Mouse (Mus musculus) limb, embryonic 12.5 days (tissue): Measurements from ENCODE around the gene Fgf6. TPM values are rescaled to one million over a fixed set of nuclear protein-coding genes. Genes with fewer than 3 reads are reported as not detected.

Experiments used
- ATAC-seq: fragments of 200-750 bp; cut with Nextera tagmentation; 2 replicates; pipeline ENCODE4 v1.8.0; 2017; ENCODE audit warnings: low read depth, moderate TSS enrichment; ENCODE audit not compliant: insufficient number of reproducible peaks, insufficient read depth, low FRiP score, low TSS enrichment
- H3K27ac ChIP-seq: fragments of 300-500 bp; sonication (generic); 2 replicates; pipeline ENCODE4 v1.5.1; 2016; ENCODE audit warnings: mild to moderate bottlenecking, moderate library complexity
- H3K27me3 ChIP-seq: fragments of 300-500 bp; sonication (generic); 2 replicates; pipeline ENCODE4 v1.6.1; 2016; ENCODE audit warnings: mild to moderate bottlenecking, moderate library complexity
- H3K36me3 ChIP-seq: fragments of 300-500 bp; sonication (generic); 2 replicates; pipeline ENCODE4 v1.6.1; 2016; ENCODE audit warnings: mild to moderate bottlenecking, moderate library complexity
- H3K4me1 ChIP-seq: fragments of 300-500 bp; sonication (generic); replicated peaks from 2 replicates; pipeline ENCODE4 v1.6.1; 2016
- H3K4me2 ChIP-seq: fragments of 300-500 bp; sonication (generic); 2 replicates; pipeline ENCODE4 v1.6.1; 2016; ENCODE audit warnings: mild to moderate bottlenecking, moderate library complexity
- H3K4me3 ChIP-seq: fragments of 300-500 bp; sonication (generic); replicated peaks from 2 replicates; pipeline ENCODE4 v1.5.1; 2016; ENCODE audit warnings: mild to moderate bottlenecking
- H3K9ac ChIP-seq: fragments of 300-500 bp; sonication (generic); replicated peaks from 2 replicates; pipeline ENCODE4 v1.6.1; 2016; ENCODE audit warnings: mild to moderate bottlenecking, moderate library complexity
- H3K9me3 ChIP-seq: fragments of 300-500 bp; sonication (generic); 2 replicates; pipeline ENCODE4 v1.6.1; 2016; ENCODE audit warnings: mild to moderate bottlenecking, moderate library complexity
- WGBS: fragments of 180-500 bp; shearing (Covaris S2); methylation state at CpG from one replicate; pipeline ENCODE4 v1.1.7; 2016; 5-methylcytosine and 5-hydroxymethylcytosine counted together
- polyA plus RNA-seq: library from polyadenylated mRNA; unstranded; fragments of >200 nt; fragmentation: Nextera tagmentation; extraction: Ambion mirVana; gene quantifications from 2 replicates; pipeline ENCODE4 v1.2.1, GENCODE M21; 2016

Fgf6 gene
- 0.29 and 0.30 TPM in 2 replicates for polyA plus RNA-seq

DNA sequence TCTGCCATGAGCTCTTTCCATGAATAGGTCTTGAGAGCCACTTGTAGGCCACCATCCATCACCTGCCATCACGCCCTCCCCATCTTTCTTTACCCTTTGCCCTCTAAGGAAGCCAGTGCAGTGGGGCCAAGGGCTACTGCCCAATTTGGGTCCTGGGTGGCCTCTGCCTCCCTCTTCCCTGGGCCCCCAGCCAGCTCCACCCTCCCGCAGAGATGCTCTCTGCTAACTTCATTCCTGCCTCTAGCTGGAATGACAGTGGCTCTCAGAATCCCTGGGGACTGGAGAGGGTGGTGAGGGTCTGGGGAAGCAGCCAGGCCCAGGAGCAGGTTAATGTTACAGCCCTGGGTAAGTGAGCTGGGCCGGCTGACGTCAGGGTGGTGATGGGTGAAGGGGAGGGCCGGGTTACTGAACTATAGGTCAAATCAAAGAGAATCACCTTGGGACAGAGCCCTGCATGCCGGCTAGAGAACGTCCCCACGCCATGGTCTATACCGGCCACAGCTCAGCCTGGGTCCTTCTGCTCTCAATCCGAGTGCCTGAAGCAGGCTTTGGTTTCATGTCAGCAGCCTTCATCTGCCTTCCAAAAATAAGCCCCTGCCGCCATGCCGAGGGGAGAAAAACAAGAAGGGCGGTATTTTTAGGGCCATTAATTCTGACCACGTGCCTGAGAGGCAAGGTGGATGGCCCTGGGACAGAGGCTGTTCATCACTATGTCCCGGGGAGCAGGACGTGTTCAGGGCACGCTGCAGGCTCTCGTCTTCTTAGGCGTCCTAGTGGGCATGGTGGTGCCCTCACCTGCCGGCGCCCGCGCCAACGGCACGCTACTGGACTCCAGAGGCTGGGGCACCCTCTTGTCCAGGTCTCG lies at the start of gene Fgf6:
TSS of gene Fgf6 (plus strand) at position 681 of the 865 bp plus-strand sequence.
- Histone ChIP-seq H3K4me1 (peaks cover 13% of the 10 kb centered on the region), H3K27ac (no peak within 1 kb of the TSS), H3K27me3 (peaks cover 19% of the 10 kb centered on the region; the same call in 1 of the 2 replicates), H3K4me2 (no peak within 1 kb of the TSS), H3K4me3 (no peak within 1 kb of the TSS), H3K36me3 (no peaks in the 10 kb centered on the region), H3K9me3 (no peaks in the 10 kb centered on the region), H3K9ac (no peak within 1 kb of the TSS)
- 74% methylated on average over 26 of the region's 26 CpGs for WGBS
- no peak for ATAC-seq

GRCm38 (mm10) chr6:126966241-126967026 lies 49.0 kb upstream of the Fgf6 start:
- Histone ChIP-seq H3K4me2 (no peak overlapping the region), H3K4me3 (no peak overlapping the region), H3K36me3 (peaks cover 21% of the 10 kb centered on the region), H3K27me3 (no peaks in the 10 kb centered on the region), H3K9ac (0 out of 2 replicates have a peak overlapping the region, but pooled peaks have one; percentile 0), H3K4me1 (peaks cover 7% of the 10 kb centered on the region; the same call in 1 of the 2 replicates), H3K27ac (no peak overlapping the region), H3K9me3 (no peaks in the 10 kb centered on the region)
- ATAC-seq, result no peak
- 90% methylated on average over 14 of the region's 14 CpGs for WGBS

GRCm38 (mm10) chr6:126981539-126982234 lies 33.7 kb upstream of the Fgf6 start:
- no peak overlapping the region for H3K27ac ChIP-seq
- H3K9ac ChIP-seq, result no peak overlapping the region
- H3K4me1 ChIP-seq, result no peaks in the 10 kb centered on the region
- H3K9me3 ChIP-seq, result no peaks in the 10 kb centered on the region
- WGBS, result 65% methylated on average over 5 of the region's 5 CpGs
- H3K4me2 ChIP-seq, result no peak overlapping the region
- H3K27me3 ChIP-seq, result no peaks in the 10 kb centered on the region
- no peaks in the 10 kb centered on the region for H3K36me3 ChIP-seq
- H3K4me3 ChIP-seq, result no peak overlapping the region
- no peak for ATAC-seq

DNA sequence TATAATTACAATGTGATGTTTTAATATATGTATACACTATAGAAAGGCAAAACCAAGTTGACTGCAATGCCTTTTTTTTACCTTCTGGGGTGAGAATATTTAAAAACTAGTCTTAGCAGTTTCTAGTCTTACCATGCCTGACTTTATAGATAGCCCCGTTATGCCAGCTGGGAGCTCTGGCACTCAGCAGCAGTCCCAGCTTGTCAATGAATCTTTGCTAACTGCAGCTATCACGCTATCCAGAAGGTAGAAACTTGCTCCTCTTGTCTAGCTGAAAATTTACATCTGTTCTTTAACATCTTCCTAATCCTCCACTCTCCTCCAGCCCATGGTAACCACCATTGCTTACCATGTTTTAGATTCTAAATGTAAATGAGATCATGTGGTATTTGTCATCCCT lies 21.7 kb upstream of the Fgf6 start:
- Histone ChIP-seq H3K9me3 (no peaks in the 10 kb centered on the region), H3K27me3 (no peaks in the 10 kb centered on the region), H3K27ac (no peak overlapping the region), H3K36me3 (no peaks in the 10 kb centered on the region), H3K9ac (no peak overlapping the region), H3K4me3 (no peak overlapping the region), H3K4me2 (no peak overlapping the region), H3K4me1 (no peaks in the 10 kb centered on the region)
- no peak for ATAC-seq
- 53% methylated on average over 2 of the region's 2 CpGs for WGBS

GRCm38 (mm10) chr6:126995494-126995893 lies 19.9 kb upstream of the Fgf6 start:
- Histone ChIP-seq H3K27ac (no peak overlapping the region), H3K9me3 (no peaks in the 10 kb centered on the region), H3K27me3 (no peaks in the 10 kb centered on the region), H3K4me3 (no peak overlapping the region), H3K4me2 (no peak overlapping the region), H3K9ac (no peak overlapping the region), H3K4me1 (no peaks in the 10 kb centered on the region), H3K36me3 (no peaks in the 10 kb centered on the region)
- no peak for ATAC-seq
- WGBS, result 88% methylated on average over 3 of the region's 3 CpGs

DNA sequence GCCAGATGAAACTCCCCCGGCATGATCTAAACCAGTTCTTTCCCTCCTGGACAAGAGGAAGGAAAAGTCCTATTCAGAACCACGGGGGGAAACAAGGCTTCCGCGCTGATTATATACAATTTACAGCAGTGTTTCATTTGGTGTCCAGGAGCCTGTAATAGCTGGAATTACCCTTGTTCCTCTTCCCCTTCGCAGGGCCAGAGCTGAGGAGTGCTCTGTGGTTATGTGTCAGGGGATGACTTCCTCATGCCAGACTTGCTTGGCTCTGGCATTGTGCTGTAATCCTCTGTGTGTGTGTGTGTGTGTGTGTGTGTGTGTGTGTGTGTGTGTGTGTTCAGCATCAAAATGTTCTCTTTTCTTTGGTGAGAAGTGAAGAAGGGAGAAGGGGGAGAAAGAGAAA lies 19.0 kb upstream of the Fgf6 start:
- ATAC-seq, result no peak
- WGBS, result 75% methylated on average over 5 of the region's 5 CpGs
- H3K36me3 ChIP-seq, result no peaks in the 10 kb centered on the region
- no peak overlapping the region for H3K4me3 ChIP-seq
- H3K9me3 ChIP-seq, result no peaks in the 10 kb centered on the region
- H3K9ac ChIP-seq, result no peak overlapping the region
- H3K4me1 ChIP-seq, result no peaks in the 10 kb centered on the region
- no peak overlapping the region for H3K27ac ChIP-seq
- H3K4me2 ChIP-seq, result no peak overlapping the region
- no peaks in the 10 kb centered on the region for H3K27me3 ChIP-seq

DNA sequence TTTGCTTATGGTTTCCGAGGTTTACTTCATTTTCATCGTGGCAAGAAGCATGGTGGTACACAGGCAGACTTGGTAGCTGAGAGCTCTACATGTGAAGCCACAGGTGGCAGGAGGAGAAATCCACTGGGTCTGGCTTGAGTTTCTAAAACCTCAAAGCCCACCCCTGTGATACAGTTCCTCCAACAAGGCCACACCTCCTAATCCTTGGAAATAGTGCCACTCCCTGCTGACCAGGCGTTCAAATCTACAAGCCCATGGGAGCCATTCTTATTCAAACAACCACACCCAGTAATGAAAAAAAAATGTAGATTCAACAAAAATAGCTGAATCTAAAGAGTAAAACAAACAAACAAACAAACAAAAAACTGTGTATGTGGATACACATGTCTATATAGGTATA lies 9.7 kb upstream of the Fgf6 start:
- Histone ChIP-seq H3K27ac (no peak overlapping the region), H3K4me2 (no peak overlapping the region), H3K36me3 (no peaks in the 10 kb centered on the region), H3K4me1 (no peaks in the 10 kb centered on the region), H3K4me3 (no peak overlapping the region), H3K27me3 (no peaks in the 10 kb centered on the region), H3K9ac (no peak overlapping the region), H3K9me3 (no peaks in the 10 kb centered on the region)
- WGBS, result 96% methylated on average over 3 of the region's 3 CpGs
- no peak for ATAC-seq

DNA sequence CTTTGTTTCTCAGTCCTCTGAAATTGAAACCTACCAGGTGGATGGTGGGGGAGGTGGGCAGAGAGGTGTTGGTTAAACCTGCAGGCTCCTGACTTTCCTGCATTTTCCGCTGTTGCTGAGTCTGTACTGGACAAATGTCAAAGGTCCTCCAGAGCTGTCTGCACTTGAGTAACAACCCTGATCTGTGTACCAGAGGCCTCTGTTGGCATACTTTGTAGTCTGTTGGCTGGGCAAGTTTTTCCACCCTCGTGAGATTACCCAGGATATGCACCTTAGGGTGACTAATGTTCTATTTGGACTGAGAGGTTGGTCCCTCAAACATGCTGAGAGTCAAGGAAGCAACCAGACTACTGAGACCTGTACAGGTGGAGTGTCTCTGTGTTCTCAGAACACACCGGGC lies 8.8 kb upstream of the Fgf6 start:
- Histone ChIP-seq H3K4me2 (no peak overlapping the region), H3K27ac (no peak overlapping the region), H3K4me3 (no peak overlapping the region), H3K9ac (no peak overlapping the region), H3K36me3 (no peaks in the 10 kb centered on the region), H3K27me3 (no peaks in the 10 kb centered on the region), H3K9me3 (no peaks in the 10 kb centered on the region), H3K4me1 (no peaks in the 10 kb centered on the region)
- 82% methylated on average over 3 of the region's 3 CpGs for WGBS
- ATAC-seq, result no peak

GRCm38 (mm10) chr6:127010021-127010420 lies 5.4 kb upstream of the Fgf6 start:
- H3K4me1 ChIP-seq, result no peaks in the 10 kb centered on the region
- 91% methylated on average over 13 of the region's 13 CpGs for WGBS
- no peak overlapping the region for H3K4me3 ChIP-seq
- no peak overlapping the region for H3K27ac ChIP-seq
- H3K36me3 ChIP-seq, result no peaks in the 10 kb centered on the region
- H3K27me3 ChIP-seq, result peaks cover 5% of the 10 kb centered on the region; the same call in 1 of the 2 replicates
- no peak for ATAC-seq
- no peaks in the 10 kb centered on the region for H3K9me3 ChIP-seq
- H3K4me2 ChIP-seq, result no peak overlapping the region
- no peak overlapping the region for H3K9ac ChIP-seq

DNA sequence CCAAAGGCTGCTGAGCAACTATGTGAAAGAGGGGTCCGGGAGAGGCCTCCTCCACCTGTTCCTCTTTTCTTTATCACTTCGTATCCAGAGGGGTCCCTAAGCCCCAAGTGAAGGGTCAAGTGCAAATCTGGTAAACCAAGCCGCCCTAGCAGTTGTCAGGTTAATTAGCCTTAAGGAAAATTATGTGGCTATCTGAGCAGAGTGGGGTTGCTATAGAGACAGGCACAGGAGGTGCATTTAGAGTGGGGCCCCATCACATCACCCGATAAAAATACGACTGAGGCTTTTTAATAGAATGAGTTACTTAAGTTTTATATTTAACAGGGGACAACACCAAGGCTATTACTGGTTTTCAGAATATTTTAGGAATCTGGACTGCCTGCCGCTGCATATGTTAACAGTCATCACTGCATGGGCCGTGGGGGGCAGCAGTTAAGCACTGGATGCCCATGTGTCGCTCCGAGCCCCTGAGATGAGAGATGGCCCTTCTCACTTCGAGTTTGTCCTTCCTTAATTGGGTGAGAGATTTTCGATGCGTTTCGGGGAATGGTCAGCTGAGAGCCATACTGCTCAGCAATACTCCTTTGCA lies 3.3 kb upstream of the Fgf6 start:
- WGBS, result 75% methylated on average over 13 of the region's 13 CpGs
- 0 out of 2 replicates have a peak, but pooled peaks have one; percentile 23 for ATAC-seq

More for the DNA sequence above, 3.3 kb upstream of the Fgf6 start:
- peaks cover 7% of the 10 kb centered on the region; the same call in 1 of the 2 replicates for H3K27me3 ChIP-seq
- no peaks in the 10 kb centered on the region for H3K4me1 ChIP-seq
- H3K4me2 ChIP-seq, result no peak overlapping the region
- H3K4me3 ChIP-seq, result no peak overlapping the region
- no peaks in the 10 kb centered on the region for H3K9me3 ChIP-seq
- no peak overlapping the region for H3K27ac ChIP-seq
- H3K36me3 ChIP-seq, result no peaks in the 10 kb centered on the region
- no peak overlapping the region for H3K9ac ChIP-seq
